Mouse (Mus musculus): ENCODE results near the gene 6030458C11Rik. TPM values are rescaled to one million over a fixed set of nuclear protein-coding genes. Genes with fewer than 3 reads are reported as not detected.

The 6030458C11Rik gene
- 26.7 and 34.3 TPM in 2 replicates for polyA plus RNA-seq (2012; rRNA removed)

DNA sequence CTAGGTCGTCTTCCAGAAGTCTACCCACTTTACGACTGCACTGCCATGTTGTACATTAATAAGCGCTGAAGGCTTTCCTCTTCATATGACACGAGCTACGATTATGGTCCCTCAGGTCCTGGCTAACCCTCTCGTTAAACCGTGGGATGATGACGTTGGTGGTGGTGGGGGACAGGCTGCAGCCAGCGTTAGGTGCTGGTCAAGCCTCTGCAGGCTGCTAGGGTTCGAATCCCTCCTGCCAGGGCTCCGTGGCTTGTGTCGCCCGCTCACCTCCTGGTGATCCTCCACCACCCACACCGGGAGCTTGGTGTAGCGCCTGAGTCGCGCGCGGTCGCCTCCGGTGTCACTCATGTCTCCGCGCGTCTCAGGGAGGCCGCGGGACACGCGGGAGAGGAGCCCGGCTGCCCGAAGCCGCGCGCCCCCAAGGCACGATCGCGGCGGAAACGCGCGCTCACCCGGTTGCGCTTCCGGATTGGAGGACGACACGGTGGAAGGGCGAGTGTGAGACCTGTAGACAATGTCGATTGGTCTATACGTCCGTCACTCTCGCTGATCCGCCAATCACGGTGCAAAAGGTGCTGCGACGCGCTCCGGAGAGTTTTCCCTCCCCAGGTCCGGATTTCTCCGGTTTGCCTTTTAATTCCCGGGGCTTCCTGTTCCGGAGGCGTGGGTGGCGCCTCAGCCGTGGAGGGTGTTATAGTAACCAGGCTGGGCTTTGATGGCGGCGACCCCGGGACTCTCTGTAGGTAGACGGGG, at the start of gene 6030458C11Rik, which contains the start of gene Drosha:
Gene 6030458C11Rik (minus strand): TSS at position 453 of the 756 bp plus-strand sequence.
Gene Drosha (plus strand): TSS at position 619 of the 756 bp plus-strand sequence.

Other genes starting within 250 kb of the 6030458C11Rik start
- gene Pdzd2, start 84.7 kb downstream of the 6030458C11Rik start, polyA plus RNA-seq (2012; rRNA removed): 2.9 and 4.3 TPM in 2 replicates
- gene Drosha, start 166 bp upstream of the 6030458C11Rik start, polyA plus RNA-seq (2012; rRNA removed): 52.5 and 56.5 TPM in 2 replicates